Mouse (Mus musculus): ENCODE data around the gene Hist2h4.
"Not testable (repeated sequence)": the region's sequence is repeated elsewhere in the genome, so short reads cannot be mapped to it uniquely, and the experiment has no call there.

Hist2h4 gene

DNA sequence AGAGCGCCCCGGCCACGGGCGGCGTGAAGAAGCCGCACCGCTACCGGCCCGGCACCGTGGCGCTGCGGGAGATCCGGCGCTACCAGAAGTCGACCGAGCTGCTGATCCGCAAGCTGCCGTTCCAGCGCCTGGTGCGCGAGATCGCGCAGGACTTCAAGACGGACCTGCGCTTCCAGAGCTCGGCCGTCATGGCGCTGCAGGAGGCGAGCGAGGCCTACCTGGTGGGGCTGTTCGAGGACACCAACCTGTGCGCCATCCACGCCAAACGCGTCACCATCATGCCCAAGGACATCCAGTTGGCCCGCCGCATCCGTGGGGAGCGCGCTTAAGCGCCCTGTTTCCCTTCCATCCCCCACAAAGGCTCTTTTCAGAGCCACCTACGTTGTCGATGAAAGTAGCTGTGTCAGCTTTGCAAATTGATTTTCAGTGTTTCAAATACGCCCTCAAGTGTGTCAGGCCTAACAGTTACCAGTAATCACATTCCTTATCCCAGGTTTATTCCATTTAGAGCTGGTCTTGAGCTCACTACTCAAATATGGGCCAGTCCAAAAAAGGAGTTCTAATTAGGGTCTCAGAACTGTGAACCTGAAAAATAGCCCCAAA lies 5.8 kb upstream of the Hist2h4 start:
- DNase-seq = not testable (repeated sequence)

DNA sequence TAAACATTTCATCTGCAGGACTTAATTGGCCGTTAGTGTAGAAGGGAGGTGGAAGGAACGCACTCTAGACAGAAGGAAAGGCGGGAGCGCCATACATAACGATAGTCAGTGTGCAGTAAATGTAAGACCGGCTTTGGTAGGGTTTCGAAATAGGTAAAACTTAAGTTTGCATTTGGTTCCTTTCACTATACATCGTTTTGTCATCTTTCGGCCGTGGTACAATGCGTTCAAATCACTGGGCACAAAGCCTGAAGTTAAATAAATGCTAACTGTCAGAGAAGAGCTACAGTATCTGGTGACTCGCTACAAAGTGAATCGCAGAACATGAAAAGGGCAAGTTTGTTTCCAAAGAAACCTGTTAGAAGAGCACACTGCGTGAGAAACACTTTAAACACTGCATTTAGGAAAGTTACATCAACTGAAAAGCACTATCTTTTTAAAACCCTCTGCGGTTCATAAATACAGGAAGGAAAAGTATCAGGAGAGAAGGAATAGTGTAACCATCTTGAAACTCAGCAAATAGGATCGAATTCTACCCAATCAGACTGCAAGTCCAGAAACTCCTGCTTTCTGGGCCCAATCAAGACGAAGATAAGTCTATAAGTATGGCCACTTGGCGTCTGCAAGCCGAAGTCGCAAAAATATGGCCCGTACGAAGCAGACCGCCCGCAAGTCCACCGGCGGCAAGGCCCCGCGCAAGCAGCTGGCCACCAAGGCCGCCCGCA lies 5.1 kb upstream of the Hist2h4 start, which contains the start of gene Hist2h3b:
Gene Hist2h3b (plus strand): TSS at position 604 of the 725 bp plus-strand sequence.
- peak; percentile 94 for DNase-seq

DNA sequence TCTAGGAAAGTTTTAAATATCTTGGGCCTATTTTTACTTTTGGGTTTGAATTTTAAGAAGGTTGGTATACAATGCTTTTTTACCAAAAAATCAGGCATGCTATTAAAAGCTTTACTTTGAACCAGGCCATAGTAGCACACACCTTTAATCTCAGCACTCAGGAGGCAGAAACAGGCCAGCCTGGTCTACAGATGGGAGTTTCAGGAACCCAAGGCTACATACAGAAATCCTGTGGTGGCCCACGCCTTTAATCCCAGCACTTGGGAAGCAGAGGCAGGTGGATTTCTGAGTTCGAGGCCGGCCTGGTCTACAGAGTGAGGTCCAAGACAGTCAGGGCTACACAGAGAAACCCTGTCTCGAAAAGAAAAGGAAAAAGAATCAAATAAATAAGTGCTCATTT lies 4.4 kb upstream of the Hist2h4 start:
- no peak for DNase-seq

DNA sequence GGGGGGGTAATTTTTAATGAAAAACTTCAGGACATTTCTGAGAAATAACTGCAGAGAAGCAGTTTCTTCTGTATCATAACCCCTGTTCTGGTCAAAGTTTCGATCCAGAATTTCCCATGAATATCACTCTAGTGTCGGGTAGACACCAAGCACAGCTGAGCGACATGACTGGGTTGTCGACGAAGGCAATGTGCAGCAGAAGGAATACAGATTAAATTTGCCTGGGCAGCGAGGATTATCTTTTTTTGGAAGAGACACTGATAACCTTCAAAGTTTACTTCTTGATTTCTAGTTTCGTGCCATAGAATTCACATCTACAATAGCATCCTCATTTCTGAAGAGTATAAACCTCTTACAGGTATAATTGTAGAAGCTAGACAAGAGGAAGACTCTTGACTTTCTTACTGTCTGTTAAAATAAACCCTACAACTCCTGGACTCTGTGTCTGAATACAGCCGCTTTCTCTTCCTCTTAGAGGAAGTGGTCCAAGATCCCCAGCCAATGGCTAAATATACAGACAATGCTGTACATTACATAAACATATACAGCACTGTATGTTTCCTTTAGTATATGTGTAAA lies 3.1 kb upstream of the Hist2h4 start:
- no peak for DNase-seq

DNA sequence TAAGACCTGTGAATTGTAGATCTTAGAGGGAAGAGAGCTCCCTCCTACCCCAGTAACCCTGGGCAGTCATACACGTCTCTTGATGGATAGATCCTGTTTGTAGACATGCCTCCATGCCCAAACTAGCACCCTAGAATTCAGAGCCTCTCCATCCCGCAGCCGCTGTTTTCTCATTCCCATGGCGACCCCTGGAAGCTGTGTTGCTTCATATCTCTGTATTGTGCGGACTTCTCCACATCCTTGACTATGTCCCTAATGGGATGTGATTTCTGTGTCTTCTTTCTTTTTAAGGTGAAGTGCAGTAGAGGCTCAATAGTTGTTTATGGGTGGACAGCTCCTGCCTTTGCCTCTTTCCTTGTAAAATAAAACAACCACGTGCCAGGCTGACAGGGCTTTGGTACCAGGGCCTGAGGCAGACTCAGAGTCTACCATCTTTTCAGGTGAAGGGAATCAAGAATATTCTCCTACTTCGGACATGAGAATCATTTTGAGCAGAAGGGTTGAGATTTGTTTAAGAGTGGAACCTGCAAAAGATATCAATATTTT lies 1.4 kb upstream of the Hist2h4 start:
- peak; percentile 11 for DNase-seq

DNA sequence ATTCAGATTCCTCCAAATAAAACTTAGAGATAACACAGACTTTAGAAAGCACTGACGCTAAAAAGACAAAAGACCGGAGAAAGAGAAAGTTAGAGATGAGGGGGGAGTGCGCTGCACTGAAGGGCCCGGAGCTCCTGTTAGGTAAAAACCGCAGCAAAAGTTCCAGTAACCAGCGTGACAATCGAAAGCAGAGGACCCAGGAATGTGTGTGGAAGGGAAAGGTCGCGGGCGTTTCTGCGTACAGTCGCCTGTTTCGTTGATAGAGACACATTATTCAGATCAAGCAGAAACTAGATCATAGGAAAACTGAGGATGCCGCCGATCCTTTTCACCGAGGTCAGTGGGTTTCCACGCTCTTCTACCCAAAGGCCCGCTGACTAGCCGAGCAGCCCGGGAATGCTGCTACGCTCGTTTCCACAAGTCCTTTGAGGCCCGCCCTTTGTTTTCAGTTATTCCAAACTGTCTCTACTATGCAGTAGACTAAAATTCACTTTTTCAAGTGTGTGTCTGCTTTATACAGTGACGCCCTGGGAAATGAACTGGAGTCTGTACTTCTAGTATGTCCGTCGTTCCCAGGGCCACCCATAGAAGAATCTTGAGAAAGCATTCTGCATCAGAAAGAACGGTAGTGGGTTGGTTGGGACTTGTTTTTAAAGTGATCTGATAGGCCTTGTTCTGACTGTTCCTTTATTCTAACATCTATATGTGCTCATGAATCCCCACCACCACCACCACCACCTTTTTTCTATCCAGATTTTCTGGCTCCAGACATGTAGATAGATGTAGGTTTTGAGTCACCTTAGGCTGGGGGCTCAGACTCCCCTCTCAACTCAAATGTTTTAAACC lies 670 bp upstream of the Hist2h4 start:
- DNase-seq = no peak

DNA sequence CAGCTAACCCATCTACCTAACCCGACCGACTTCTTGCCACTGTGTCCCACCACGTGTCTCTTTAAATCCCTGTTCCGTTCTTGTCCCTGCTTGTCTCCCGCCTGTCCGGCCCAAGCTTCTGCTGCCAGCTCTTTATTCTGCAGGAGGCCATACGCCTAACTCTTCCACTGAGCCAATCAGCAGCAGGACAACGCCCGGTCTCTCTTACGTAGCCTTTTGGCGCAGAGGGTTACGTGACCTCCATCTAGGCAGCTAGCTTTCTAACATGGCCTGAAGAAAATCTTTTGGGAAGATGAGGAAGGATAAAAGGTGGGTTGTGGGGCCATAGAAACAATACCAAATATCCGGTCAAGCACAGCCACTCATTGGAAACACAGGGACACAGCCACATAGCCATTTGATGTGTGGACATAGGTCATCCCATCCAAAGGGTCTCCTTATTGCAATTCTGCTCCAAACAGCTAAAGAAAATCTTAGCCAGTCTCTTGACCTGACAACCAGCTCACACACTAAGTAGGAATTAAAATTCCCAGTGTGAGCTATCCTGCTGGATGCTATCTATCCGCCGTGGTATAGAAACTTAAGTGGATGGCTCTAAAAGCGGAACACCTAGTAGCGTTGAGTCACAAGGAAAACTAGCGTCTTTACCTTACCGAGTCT lies 765 bp downstream of the Hist2h4 start:
- DNase-seq = peak; percentile 88

DNA sequence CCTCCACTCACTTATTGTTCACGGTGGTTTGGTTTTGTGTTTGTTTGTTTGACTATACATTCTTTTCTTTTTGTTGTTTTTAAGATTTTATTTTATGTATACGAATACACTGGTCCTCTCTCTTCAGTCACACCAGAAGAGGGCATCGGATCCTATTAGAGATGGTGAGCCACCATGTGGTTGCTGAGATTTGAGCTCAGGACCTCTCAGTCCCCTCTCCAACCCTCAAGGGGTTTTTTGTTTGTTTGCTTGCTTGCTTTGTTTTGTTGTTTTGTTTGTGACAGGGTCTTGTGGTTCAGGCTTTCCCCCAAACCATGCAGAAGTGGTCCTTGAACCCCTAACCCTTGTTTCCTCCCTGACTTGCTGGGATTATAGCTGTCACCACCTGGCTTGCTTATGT lies 1.5 kb downstream of the Hist2h4 start:
- peak; percentile 12 for DNase-seq

DNA sequence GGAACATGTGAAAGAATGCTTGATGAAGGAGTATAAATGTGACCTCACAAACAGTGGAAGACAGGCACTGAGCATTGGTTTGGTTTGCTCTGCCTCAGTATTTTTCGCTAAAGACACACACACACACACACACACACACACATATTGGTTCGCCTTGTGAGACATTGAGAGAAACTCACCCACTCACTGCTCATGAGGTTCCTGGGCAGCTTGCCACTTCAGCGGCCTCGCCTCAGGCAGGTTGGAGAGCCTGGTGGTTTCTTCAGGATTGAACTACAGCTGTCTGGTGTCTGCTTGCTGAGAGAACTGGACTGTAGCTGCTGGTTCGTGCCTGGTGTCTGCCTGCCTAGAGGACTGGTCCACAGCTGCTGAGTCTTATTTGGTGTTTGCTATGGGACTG lies 2.9 kb downstream of the Hist2h4 start:
- no peak for DNase-seq

DNA sequence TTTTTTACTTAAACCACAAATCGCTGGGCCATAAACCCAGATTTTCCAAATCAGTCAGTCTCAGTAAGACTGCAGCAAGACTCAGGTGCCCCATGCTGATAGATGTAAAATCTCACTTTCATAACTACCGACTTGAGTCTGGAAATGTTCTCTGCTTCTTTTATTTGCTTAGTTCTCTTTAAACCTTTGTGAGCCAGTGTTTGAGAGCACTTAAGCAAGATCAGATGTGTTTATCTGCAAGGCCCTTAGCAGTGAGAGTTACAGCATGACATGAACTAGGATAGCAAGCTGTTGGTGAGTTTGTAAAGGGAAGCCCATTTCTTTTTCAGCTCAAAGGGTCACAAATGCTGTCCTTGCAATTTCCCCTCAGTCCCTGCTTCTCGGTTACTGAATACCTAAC lies 5.9 kb downstream of the Hist2h4 start:
- no peak for DNase-seq

DNA sequence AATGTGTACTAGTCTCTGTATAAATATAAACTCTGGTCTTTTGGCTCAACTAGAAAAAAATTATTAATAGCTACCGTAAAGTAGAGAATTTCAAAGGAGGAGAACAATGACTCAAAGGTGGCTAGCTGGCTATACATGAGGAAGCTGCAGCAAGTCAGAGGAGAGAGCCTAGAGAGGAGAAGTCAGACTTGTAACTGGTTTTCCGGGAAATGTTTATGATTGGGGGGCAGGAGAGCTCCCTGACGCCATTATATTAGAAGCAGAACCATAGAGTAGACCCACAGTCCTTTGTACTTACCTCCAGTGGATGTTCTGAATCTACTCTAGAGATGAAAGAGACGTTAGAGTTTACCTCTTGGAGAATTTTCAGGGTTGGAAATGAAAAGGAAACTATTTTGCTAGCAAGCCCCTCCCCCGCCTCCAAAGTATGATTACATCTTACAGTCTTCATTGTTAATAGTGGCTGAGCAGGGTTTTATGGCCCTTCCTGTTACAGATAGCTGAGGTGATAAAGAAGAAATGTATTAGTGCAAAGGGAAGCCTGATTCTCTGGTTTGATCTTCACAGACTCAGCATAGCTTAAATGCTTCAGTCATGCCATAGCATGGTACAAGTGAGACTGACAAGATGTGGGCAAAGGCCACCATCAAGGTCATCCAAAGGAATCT lies 7.1 kb downstream of the Hist2h4 start:
- no peak for DNase-seq

DNA sequence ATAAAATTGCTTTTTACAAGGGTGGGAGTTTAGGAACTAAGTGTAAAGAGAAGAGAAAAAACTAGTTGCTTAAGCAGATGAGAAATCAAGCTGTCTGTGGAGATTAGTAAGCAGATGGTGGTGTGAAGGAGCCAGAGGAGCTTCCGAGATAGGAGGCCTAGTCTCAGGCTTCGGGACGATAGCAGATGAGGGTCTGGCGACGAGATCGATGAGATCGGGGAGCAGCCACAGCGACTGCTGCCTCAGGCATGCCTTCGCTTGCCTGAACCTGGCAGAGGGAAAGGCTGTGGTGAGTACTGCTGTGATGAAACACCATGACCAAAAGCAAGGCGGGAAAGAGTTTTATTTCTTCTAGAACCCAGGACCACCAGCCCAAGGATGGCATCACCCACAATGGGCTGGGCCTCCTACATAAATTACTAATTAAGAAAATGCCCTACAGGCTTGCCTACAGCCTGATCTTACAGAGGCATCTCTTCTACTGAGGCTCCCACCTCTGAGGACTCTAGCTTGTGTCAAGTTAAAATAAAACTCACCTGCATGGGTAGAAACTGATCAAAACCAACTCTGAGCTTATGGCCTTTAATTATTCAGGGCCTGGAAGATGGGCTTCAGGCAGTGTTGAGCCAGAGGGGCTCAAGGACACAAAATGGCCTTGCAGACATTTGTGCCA lies 8.3 kb downstream of the Hist2h4 start:
- DNase-seq = peak; percentile 72

DNA sequence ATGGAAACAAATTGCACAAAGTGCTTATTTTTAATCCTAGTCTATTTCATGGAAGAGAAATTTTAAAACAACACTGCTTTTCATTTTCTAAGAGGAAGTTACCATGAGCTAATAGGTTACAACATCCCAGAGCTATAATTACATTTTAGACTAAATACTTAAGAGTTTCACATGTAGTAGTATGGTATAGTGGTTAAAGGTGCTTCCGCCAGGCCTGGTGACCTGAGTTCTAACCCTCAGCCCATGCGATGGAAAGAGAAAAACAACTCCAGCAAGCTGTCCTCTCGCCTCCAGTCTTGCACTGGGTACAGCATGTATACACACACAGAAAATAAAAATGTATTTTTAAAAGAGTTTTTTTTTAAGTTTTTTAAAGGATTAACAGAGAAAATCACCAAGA lies 11.3 kb downstream of the Hist2h4 start:
- no peak for DNase-seq

DNA sequence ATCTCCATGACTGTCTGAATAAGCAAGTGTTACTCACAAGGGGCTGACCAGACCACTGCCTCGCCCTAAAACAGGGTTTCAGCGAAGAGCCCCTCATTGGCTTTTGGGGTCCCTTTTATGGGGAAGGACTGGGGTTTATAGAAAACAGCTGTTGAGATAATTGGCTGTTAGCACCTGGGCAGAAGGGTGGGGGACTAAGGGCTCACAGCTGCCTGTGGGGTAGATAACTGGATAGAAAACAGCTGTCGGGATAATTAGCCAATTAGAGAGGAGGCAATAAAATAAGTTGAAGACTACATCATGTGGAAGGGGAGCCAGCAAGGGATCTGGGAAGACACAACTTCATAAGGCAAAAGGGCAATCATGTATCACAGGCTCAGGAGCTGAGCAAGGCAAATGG lies 12.2 kb downstream of the Hist2h4 start:
- peak; percentile 21 for DNase-seq

DNA sequence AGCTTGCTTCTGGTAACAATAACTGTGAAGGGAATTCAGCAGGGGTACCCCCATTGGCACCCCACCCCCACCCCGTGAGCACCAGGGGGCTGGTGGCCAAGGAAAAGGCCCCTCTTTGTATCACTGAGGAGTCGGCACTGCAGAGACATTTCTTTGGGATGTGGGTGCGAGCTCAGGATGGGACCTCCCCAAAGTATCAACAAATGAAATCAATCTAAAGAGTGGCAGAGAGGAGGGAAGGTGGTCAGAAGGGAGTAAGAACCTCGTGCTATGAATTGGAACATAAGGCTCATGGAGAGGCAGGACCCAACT lies 14.1 kb downstream of the Hist2h4 start:
- DNase-seq = peak; percentile 19

DNA sequence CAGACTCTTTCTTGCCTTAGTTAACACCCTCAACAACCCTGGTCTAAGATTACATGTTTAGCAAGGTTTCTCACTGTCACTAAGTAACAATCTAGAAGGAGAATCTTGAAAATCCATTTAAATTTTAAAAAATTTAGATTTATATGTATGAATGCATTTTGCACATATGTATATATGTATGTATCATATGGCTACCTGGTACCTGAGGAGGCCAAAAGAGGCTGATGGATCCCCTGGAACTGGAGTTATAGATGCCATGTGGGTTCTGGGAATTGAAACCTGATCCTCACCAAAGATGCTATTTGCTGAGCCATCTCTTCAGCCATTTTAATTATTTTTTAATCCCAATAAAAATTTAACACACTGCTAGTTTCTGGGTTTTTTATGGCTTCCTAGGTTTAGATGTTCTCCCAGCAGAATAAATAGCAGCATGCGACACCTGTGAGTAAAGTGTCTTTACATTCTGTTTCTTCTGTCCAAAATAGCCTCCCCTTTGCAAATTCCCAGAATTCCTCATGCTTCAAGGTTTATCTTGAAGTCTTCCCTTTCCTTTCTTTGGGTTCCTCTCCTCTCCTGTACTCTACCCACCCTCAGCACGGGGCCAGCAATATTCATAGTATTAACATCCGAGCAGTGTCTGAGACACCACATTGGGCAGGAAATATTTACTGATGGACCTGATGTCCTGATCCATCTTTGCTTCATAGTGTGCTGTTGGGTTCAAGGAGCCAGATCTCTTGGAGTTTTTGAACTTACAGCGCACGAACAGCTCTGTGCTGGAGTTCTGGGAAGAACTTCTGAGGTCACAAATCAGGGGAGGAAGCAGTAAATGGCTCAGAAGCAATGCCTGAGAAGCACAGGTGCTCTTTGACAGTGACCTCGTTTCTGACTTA lies 14.7 kb downstream of the Hist2h4 start:
- DNase-seq = peak; percentile 27

DNA sequence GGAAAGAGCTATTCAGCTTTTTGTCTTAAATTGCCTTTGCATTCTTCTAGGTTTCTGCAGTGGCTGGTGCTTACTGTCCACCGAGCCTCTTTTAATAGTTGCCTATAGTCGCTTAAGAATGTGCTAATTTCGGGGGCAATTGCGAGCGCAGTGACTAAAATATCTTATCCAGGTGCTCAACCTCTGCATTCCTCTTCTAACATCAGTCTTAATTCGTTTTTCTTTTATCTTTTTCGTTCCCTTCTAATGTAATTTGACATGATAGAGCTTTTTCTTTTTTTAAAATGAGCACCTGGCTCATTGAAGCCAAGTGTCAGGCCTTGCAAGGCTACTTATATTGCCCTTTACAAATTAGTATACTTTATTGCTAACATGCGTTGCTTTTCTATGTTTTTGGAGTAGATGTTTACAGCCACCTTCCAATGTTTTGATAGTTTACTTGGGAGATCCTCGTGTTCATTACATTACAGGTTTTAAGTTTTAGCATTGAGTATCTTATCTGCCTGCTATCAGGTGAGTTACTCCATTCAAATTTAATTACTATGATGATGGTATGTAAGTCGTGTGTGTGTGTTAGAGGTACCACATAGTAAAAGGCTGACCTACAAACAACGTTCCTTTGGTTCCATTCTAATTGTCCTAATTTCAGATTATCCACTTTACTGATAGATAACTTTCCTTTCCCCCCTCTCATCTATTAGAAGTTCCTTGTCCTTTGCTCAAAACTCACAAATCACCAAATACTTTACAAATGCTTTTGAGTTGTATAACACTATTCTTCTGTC lies 15.6 kb downstream of the Hist2h4 start:
- peak; percentile 35 for DNase-seq

DNA sequence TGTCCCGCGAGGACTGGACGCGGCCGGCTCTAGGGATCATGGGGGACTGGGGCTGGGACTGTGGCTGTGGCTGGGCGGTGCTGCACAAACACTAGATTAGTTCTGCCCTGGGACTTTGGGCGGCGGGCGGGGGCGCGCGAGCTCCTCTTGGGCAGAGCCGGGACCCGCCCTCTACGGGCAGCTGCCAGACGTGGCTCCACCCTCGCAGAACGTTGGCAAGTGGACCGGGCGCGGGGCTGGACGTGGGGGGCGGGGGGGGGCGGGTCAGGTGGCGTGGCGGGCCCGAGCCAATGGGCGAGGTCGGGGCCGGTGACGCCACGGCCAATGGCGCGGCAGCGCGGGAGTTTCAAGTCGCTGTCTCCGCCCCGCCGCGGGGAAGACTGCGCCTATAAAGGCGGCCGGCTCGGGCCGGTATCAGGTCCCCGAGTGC lies 16.7 kb downstream of the Hist2h4 start, which contains the start of gene Hist2h3c1:
Gene Hist2h3c1 (plus strand): TSS at position 259 of the 430 bp plus-strand sequence.
- DNase-seq = not testable (repeated sequence)

DNA sequence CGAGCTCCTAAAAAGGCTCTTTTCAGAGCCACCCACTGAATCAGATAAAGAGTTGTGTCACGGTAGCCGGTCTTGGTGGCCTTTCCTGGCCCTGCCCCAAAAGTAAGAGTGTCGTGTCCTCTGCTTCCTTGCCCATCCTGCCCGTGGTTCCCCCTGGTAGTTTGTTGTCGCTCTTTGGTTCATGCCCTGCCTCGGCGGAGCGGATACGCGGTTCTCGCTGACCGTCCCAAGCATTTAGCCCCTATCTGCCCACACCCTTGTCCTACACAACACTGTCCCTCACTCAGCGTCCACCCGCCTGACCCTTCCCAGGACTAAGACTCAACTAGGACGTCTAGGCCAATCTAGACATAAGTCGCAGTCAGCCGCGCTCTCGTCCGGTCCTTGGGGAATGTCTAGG lies 17.1 kb downstream of the Hist2h4 start:
- DNase-seq = not testable (repeated sequence)

Measured in retina, postnatal 1 day (tissue).